Mouse (Mus musculus): ENCODE data around the gene Myo1d.

Myo1d gene

GRCm38 (mm10) chr11:80778916-80779526, 804 bp downstream of the Myo1d start:
- no peak for DNase-seq

DNA sequence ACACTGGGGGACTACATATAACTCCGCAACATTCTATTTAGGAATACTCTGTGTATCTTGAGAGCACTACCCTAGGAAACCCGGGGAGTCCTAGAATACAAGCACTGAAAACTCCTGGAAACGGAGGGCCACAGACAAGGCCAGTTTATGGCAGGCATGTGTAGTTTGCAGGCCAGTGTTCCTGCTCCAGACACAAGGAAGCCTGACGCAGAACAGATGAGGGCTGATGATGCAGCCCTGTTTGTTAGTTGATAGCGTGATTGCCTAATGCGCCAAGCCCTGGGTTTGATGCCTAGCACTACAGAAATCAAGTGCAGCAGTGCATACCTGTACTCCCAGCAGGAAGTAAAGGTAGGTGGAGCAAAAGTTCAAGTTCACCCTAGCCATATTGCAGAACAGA, 1.7 kb downstream of the Myo1d start:
- peak; percentile 44 for DNase-seq

DNA sequence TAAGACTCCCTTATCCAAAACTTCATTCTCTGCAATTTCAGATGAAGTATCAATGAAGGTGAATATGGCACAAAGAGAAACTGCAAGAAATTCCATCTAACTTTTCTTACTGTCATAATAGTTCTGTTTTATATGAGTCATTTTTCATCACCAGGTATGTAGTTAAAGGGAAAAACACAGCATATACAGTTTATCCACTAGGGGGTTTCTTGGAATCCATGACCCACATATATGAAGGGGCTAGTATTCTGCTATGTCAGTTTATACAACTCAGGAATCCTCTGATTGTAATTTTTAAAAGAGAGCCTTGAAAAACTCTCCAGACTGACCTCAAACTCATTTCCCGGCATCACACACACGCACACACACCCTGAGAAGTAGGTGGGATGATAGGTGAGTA, 2.1 kb downstream of the Myo1d start:
- DNase-seq, result no peak

GRCm38 (mm10) chr11:80775535-80775934, 4.3 kb downstream of the Myo1d start:
- DNase-seq, result no peak

- DNase-seq, result no peak
These were observed 7.1 kb downstream of the Myo1d start for GRCm38 (mm10) chr11:80772595-80773210.

GRCm38 (mm10) chr11:80771596-80772250, 8.1 kb downstream of the Myo1d start:
- DNase-seq, result no peak

GRCm38 (mm10) chr11:80771186-80771585, 8.6 kb downstream of the Myo1d start:
- peak; percentile 50 for DNase-seq

DNA sequence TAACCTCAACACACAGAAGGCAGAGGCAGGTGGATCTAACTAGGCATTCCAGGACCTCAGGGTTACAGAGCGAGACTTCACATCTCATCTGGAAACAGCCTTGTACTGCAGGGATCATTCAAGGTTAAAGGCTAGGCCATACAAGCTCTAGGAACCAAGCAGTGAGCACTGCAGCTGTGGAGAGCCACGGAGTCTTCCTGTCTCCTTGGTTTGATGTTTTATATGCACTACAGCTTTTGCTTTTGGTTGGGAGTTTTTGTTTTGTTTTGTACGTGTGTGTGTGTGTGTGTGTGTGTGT, 12.6 kb downstream of the Myo1d start:
- DNase-seq, result no peak

GRCm38 (mm10) chr11:80766472-80767319, 13.1 kb downstream of the Myo1d start:
- peak; percentile 73 for DNase-seq

DNA sequence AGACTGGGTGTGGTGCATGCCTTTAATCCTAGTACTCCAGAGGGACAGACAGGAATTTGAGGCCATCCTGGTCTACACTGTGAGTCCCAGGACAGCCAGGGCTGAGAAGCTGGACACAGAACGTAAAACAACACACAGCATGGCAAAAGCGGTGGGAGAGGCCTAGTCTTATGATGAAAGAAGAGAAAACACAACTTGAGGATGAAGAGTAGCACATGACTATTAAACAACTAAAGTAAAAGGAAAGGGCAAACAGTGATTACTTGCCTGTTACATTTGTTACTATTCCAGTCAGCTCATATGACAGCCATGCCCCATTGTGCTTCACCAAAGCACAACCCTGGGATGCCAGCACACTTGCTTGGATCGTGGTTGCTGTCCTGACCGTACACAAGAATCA, 13.8 kb downstream of the Myo1d start:
- no peak for DNase-seq

- DNase-seq, result no peak
These were observed 17.8 kb downstream of the Myo1d start for GRCm38 (mm10) chr11:80762066-80762465.

DNA sequence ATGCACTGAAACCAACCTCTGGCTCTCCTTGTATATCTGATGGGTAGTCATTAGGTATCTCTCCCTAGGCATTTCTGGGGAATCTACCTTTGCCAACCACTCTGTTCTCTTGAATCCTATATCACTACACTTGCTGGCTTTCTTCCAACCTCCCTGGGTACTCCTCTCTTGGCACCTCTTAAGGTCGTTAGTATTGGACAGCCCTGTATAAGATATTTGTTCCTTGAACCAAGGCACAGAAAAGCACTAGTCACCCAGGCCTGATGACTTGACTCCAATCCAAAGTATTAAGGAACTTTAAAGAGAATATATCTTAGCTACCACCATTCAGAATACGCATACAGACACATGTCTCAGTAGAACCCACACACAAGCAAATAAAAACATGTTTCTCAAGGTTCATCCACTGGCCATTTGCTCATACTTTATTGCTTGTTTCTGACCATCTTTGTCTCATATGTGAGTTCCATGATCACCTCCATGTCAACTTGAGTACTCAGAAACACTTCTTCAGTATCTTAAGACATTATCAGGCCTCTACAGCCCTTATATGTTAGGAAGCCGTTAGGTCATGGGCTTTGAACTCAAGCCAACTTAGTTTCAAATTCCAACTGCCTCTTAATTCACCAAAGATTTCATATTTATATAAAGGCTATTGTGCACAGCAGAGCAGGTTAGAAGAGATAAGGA, 18.4 kb downstream of the Myo1d start:
- DNase-seq, result no peak

DNA sequence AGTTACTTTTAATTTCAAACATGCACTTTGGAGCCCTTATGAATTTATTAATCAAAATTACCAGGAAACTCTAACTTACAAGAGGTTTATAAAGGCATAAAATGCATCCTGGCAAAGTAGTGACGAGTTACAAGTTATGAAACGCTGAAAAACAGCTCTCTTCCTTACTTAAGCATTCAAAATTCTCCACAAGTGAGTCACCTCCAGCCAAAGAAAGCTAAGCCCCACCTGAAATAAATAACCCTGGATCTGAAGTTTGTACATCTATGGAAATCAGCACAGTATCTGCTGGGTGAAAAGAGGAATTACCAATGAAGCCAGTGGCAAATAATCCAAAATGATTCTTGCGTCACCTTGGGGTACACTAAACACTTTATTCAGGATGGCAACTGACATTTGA, 20.8 kb downstream of the Myo1d start:
- DNase-seq, result no peak

- DNase-seq, result no peak
These were observed 25.6 kb downstream of the Myo1d start for GRCm38 (mm10) chr11:80754201-80754600.

DNA sequence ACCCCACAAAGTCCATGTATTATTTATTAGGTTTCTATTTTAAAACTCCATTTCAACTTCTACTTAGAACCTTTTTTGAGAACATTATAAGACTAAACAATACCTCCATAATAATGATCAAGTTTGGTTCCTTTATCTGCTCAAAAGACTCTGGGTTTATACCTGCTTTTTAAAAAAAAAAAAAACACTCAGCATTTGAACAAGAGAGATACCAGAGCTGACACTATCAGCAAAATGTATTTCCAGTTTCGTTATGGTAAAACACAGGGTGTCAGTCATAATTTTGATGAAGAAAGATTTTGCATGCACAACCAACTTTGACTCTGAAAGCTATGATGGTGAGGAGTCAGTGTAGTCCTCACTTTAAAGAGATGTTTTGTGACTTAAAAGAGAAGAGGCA, 28.7 kb downstream of the Myo1d start:
- DNase-seq, result no peak

DNA sequence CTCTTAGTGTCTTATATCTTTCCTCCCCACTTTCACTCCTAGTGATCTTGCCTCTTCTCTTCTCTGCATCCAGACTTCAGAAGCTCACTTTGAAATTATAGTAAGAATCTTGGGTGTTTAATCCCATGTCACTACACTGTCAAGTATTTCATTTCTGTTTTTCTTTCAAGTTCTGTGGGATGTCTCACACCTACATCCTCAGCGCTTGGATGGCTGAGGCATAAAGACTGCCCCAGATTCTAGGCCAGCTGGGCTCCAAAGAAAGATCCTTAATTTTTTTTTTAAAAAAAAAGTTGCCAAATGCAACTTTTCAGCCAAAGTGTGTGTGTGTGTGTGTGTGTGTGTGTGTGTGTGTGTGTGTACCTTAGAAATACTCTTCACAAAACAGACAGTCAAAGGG, 30.6 kb downstream of the Myo1d start:
- no peak for DNase-seq

- peak; percentile 32 for DNase-seq
These were observed 34.4 kb downstream of the Myo1d start for GRCm38 (mm10) chr11:80745426-80745825.

DNA sequence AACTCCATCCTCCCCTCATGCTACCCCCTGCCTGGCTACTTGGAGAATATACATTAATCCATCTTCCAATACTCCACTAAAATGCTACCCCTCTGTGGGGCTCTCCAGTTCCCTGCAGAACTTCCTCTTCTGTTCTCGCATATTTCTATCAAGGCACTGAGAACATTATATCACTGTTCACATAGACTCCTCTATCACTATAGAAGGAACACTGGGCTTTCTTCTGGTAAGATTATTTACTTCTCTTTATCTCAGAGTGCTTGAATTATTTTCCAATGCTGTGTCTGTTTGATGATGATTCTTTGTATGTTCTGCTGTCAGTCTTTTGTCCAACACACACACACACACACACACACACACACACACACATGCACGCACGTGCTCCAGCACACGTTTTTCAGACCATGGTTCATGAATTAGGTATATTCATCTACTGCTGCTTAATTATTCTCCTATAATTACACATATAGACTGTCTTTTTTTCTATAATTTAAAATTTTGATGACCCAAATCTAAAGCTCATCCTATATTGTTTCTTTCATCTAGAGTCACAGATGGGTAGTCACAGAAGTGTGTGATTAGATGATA, 35.9 kb downstream of the Myo1d start:
- DNase-seq, result no peak

GRCm38 (mm10) chr11:80742462-80742861, 37.4 kb downstream of the Myo1d start:
- DNase-seq, result no peak

DNA sequence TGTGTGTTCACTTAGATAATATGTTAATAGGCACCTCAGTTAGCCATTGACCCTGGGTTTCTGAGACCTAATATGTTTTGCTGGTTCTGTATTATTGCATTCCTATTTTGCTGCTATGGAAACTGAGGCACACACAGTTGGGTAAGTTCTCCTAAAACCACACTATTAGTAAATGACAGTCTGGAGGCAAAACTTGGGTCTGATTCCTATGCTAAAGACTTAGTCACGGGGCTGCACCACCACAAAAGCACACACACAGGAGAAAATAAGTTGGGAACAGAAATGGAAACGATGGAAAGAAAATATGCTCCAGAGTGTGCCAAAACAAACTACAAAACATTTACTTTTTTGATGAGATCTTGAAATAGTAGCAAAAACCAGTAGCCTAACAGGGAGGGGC, 45.1 kb downstream of the Myo1d start:
- DNase-seq, result no peak

- no peak for DNase-seq
These were observed 55.1 kb downstream of the Myo1d start for GRCm38 (mm10) chr11:80724701-80725100.

- DNase-seq, result no peak
These were observed 56.3 kb downstream of the Myo1d start for GRCm38 (mm10) chr11:80723406-80724047.
